Comparison of ENCODE assay signal across 14 mouse cellular contexts in the genomic region with DNA sequence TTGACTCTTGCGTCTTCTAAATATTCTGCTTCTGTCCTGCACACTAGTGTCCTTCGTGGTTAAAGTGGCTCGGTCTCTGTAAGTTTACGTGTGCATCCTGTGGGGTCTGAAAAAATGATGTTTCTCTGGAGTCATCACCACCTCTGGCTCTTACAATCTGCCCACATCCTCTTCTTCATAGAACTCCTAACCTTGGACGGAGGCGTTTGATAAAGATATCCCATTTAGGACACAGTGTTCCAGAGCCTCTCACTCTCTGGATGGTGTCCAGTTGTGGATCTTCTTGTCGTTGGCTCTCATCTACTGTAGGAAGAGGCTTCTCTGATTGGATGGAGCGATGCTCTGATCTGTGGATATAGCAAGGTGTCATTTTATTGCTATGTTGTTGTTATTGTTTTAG.
A peak's percentile ranks its signal among the peaks of the same experiment; 100 is the strongest.
DNase-seq lines count a peak whose midpoint lies in the region; ATAC-seq and TF ChIP-seq lines count a peak whose summit lies in the region.
"Had no signal": no experiment of that assay in that cellular context is flagged by ENCODE, and none has a peak within 500 bp of the region (broad histone marks: within the 10 kb centered on the region; RNA-seq: fewer than 3 reads in every experiment).

No protein-coding gene starts in this region.

- H3K9me3 ChIP-seq in kidney, postnatal 0 days (replicated peaks; ENCODE audit: low read length), result no peaks in the 10 kb centered on the region
- H3K9me3 ChIP-seq: embryonic facial prominence, embryonic 10.5 days; limb, embryonic 10.5 days had no signal

- H3K4me1 ChIP-seq in kidney, postnatal 0 days (replicated peaks; ENCODE audit: insufficient read depth, low read length), result peaks cover 36% of the 10 kb centered on the region
- H3K4me1 ChIP-seq in testis, adult 2 months (ENCODE audit: control insufficient read depth, insufficient read depth, low read length), result peaks cover 24% of the 10 kb centered on the region

- 87% methylated on average over 8 of the region's 8 CpGs for WGBS in kidney, postnatal 0 days

- no peak overlapping the region for H3K4me3 ChIP-seq in kidney, postnatal 0 days (replicated peaks; ENCODE audit: low read depth, low read length)
- H3K4me3 ChIP-seq in testis, adult 2 months (ENCODE audit: control insufficient read depth, low read depth, low read length), result no peak overlapping the region
- H3K4me3 ChIP-seq: embryonic facial prominence, embryonic 10.5 days; limb, embryonic 10.5 days; myocyte had no signal

- no peak overlapping the region for H3K4me2 ChIP-seq in kidney, postnatal 0 days (ENCODE audit: low read length)

- no peaks in the 10 kb centered on the region for H3K27me3 ChIP-seq in kidney, postnatal 0 days (ENCODE audit: insufficient read depth, low read length)
- no peaks in the 10 kb centered on the region for H3K27me3 ChIP-seq in testis, adult 2 months (ENCODE audit: control insufficient read depth, insufficient read depth, low read length)

- TF ChIP-seq CTCF in kidney, postnatal 0 days (IDR thresholded peaks at IDR 0.05; ENCODE audit: low read depth), result no peak
- no peak for TF ChIP-seq CTCF in testis, adult 2 months (IDR thresholded peaks at IDR 0.05; ENCODE audit: control insufficient read depth, insufficient read depth, insufficient replicate concordance, low read depth, low read length)

- intact Hi-C loops in gastrocnemius, postnatal 14 days (cut with DNase I; ENCODE audit: low total_unique reads), result no loop called here

- no peak for ATAC-seq in kidney, postnatal 0 days (replicated peaks; ENCODE audit: low FRiP score, low read depth)

- no peaks in the 10 kb centered on the region for H3K36me3 ChIP-seq in kidney, postnatal 0 days (ENCODE audit: insufficient read depth, low read length)
- no peaks in the 10 kb centered on the region for H3K36me3 ChIP-seq in testis, adult 2 months (ENCODE audit: control insufficient read depth, insufficient read depth, low read length)
- H3K36me3 ChIP-seq: embryonic facial prominence, embryonic 10.5 days; limb, embryonic 10.5 days had no signal

- TF ChIP-seq POLR2A in testis, adult 2 months (IDR thresholded peaks at IDR 0.05; ENCODE audit: control insufficient read depth, low read depth, low read length), result no peak

- DNase-seq in gastrocnemius, adult 18-20 months (ENCODE audit: low spot score), result peak; percentile 51
- no peak for DNase-seq in gastrocnemius, postnatal 14 days
- DNase-seq in kidney, postnatal 0 days (ENCODE audit: low spot score), result no peak
- no peak for DNase-seq in kidney, postnatal 10 days
- no peak for DNase-seq in testis, postnatal 10 days (ENCODE audit: low spot score)
- DNase-seq in testis, postnatal 14 days (ENCODE audit: low spot score), result peak; percentile 56
- no peak for DNase-seq in frontal cortex, postnatal 10 days (ENCODE audit: low spot score in 2 of 2)
- DNase-seq: cerebellum, adult 18-20 months; spleen, adult 18-20 months; thymus, postnatal 36 days had no signal

- peak overlapping the region; percentile 92 for H3K27ac ChIP-seq in kidney, postnatal 0 days
- H3K27ac ChIP-seq in testis, adult 2 months (ENCODE audit: control insufficient read depth, insufficient read depth, low read depth, low read length), result peak overlapping the region; percentile 76

- no peak overlapping the region for H3K9ac ChIP-seq in kidney, postnatal 0 days (ENCODE audit: low read depth, low read length)

Comparison
In these comparisons a context has a peak if more than half of its experiments do, and no peak if none do; other contexts are left out.
1. DNase-seq: peak in gastrocnemius, adult 18-20 months (single experiment) and testis, postnatal 14 days (single experiment); none in gastrocnemius, postnatal 14 days (single experiment), kidney, postnatal 0 days (single experiment), kidney, postnatal 10 days (single experiment), testis, postnatal 10 days (single experiment) and frontal cortex, postnatal 10 days (0 of 2).